Mouse (Mus musculus) liver, adult 2 months (tissue): ENCODE measurements around the gene Haus4. TPM values are rescaled to one million over a fixed set of nuclear protein-coding genes. Genes with fewer than 3 reads are reported as not detected.

ENCODE experiments used
- DNase-seq: peaks from one replicate; pipeline ENCODE4 v3.0.0-alpha.2; 2011; ENCODE audit warnings: low read depth, low spot score; ENCODE audit errors: extremely low read depth
- H3K27ac ChIP-seq: fragments of 200-500 bp; replicated peaks from 2 replicates; pipeline ENCODE4 v1.5.1; 2012; ENCODE audit warnings: low read depth, mild to moderate bottlenecking, control low read depth, inconsistent platforms, low read length; ENCODE audit not compliant: insufficient read depth
- H3K27me3 ChIP-seq: fragments of 200-500 bp; 2 replicates; pipeline ENCODE4 v1.6.1; 2012; ENCODE audit warnings: mild to moderate bottlenecking, moderate library complexity, low read length, inconsistent platforms; ENCODE audit not compliant: control insufficient read depth, insufficient read depth
- H3K36me3 ChIP-seq: fragments of 200-500 bp; 2 replicates; pipeline ENCODE4 v1.6.1; 2012; ENCODE audit warnings: low read length, inconsistent platforms; ENCODE audit not compliant: control insufficient read depth, insufficient read depth
- H3K4me1 ChIP-seq: fragments of 200-500 bp; 2 replicates; pipeline ENCODE4 v1.6.1; 2011; ENCODE audit warnings: low read length; ENCODE audit not compliant: control insufficient read depth, insufficient read depth
- H3K4me3 ChIP-seq: fragments of 200-500 bp; 2 replicates; pipeline ENCODE4 v1.5.1; 2011; ENCODE audit warnings: low read depth, mild to moderate bottlenecking, control low read depth, low read length, moderate library complexity; ENCODE audit not compliant: insufficient read depth
- H3K79me2 ChIP-seq: fragments of 200-500 bp; 2 replicates; pipeline ENCODE4 v1.6.1; 2012; ENCODE audit warnings: inconsistent platforms, mild to moderate bottlenecking, low read length, moderate library complexity; ENCODE audit not compliant: control insufficient read depth, insufficient read depth
- H3K9ac ChIP-seq: fragments of 200-500 bp; 2 replicates; pipeline ENCODE4 v1.6.1; 2012; ENCODE audit warnings: low read depth, mild to moderate bottlenecking, control low read depth, inconsistent platforms, low read length
- CTCF ChIP-seq: fragments of 200-500 bp; IDR thresholded peaks from 2 replicates; pipeline ENCODE4 v1.5.1; 2011; ENCODE audit warnings: low read depth, low read length, control low read depth
- POLR2A ChIP-seq: fragments of 200-500 bp; IDR thresholded peaks from 2 replicates; pipeline ENCODE4 v1.6.1; 2011; ENCODE audit warnings: low read length, control low read depth; ENCODE audit not compliant: insufficient read depth; ENCODE audit errors: extremely low read depth
- WGBS: fragments of 180-500 bp; shearing (Covaris S2); methylation state at CpG from one replicate; pipeline ENCODE4 v1.1.7; 2018; 5-methylcytosine and 5-hydroxymethylcytosine counted together
- polyA plus RNA-seq: library from polyadenylated mRNA; depleted of rRNA; stranded (reverse); fragments of >200 nt; gene quantifications from 2 replicates; pipeline ENCODE4 v1.2.3, GENCODE M21; 2012
- total RNA-seq: library from RNA; depleted of rRNA; stranded (reverse); fragments of >200 nt; gene quantifications from 2 replicates; pipeline ENCODE4 v1.2.3, GENCODE M21; 2014

Gene Haus4
- total and polyA plus RNA-seq, 2 experiments: 10.9 to 13.7 TPM

DNA sequence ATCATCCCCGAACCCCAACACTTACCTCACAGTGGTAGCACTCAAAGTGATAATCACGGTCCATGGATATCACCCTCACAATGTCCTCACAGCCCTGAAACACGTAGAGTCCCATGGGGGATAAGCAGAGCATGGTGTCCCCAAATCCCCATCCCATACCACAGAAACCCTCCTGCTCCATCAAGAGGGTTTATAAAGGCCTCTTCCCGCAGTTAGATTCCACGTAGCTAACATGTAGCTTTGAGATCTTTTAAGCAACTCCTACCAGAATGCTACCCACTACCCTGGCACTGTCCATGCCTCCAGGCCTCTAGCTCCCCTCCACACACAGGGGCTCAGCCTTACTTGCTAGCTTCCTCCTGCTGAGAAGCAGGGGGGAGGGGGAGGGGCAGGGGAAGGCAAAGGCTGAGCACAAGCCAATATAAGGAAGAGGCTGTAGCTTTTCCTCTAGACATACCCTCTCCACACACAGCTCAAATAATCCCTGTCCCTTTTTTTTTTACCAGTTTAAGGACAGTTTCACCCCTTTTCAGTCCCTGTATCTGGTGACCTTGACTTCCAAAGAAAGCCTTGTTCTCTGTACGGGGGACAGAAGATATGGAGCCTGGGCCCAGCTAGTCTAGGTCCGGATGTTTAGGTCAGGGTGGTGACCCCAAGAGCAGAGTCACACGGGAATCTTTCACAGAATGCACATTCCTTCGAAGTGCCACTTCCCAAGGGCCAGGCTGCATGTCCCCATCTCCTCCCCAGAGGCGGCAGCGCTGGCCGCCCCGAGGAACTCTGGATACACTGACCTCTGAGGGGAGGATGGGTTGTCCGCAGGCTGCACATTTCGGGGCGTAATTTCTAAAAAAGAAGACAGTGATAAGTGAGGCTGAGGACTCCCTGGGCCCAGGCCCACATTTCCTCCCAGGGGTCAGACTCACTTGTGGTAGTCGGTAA is 15.3 kb upstream of the Haus4 start:
- Histone ChIP-seq H3K27ac (no peak overlapping the region), H3K9ac (no peak overlapping the region), H3K27me3 (no peaks in the 10 kb centered on the region), H3K4me3 (no peak overlapping the region), H3K79me2 (0 out of 2 replicates have a peak, but pooled peaks cover 4% of the 10 kb centered on the region), H3K4me1 (no peaks in the 10 kb centered on the region), H3K36me3 (peaks cover 10% of the 10 kb centered on the region)
- 68% methylated on average over 17 of the region's 17 CpGs for WGBS
- no peak for DNase-seq
- TF ChIP-seq CTCF (no peak), POLR2A (no peak)

DNA sequence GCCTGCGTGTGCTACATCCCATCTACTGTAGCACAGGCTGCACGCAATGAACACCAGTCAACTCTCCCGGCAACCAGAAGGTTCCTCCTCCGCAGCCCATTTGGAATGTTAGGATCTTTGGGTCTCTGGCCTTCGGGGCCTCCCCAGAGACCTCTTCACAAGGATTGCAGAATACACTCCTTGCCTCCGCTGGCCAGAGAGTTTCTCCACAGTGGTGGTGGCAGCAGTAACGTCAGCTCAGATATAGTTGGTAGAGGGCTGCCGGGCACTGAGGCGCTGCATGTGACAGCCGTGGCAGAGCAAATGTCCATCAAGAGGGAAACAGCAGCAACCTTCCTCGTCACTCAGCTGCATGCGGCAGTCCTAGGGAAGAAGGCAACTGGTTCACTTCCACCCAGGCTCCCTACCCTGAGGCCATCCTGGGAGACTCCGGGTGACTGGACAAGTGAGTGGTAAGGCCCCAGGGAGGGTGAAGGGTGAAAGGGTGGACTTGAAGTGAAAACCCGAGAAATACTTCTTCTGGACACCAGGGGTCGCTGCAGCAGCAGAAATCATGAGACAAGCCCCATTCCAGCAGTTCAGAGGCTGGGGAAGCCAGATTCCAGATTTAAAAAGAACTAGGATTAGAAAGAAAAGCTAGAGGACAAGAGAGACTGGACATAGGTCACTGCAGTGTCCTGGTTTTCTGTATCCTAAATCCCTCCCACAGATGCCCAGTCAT is 14.4 kb upstream of the Haus4 start:
- Histone ChIP-seq H3K27ac (no peak overlapping the region), H3K27me3 (no peaks in the 10 kb centered on the region), H3K4me3 (no peak overlapping the region), H3K4me1 (no peaks in the 10 kb centered on the region), H3K36me3 (peaks cover 10% of the 10 kb centered on the region), H3K79me2 (no peaks in the 10 kb centered on the region), H3K9ac (no peak overlapping the region)
- WGBS: 73% methylated on average over 15 of the region's 15 CpGs
- no peak for TF ChIP-seq POLR2A
- peak; percentile 78 for TF ChIP-seq CTCF
- peak; percentile 57 for DNase-seq

DNA sequence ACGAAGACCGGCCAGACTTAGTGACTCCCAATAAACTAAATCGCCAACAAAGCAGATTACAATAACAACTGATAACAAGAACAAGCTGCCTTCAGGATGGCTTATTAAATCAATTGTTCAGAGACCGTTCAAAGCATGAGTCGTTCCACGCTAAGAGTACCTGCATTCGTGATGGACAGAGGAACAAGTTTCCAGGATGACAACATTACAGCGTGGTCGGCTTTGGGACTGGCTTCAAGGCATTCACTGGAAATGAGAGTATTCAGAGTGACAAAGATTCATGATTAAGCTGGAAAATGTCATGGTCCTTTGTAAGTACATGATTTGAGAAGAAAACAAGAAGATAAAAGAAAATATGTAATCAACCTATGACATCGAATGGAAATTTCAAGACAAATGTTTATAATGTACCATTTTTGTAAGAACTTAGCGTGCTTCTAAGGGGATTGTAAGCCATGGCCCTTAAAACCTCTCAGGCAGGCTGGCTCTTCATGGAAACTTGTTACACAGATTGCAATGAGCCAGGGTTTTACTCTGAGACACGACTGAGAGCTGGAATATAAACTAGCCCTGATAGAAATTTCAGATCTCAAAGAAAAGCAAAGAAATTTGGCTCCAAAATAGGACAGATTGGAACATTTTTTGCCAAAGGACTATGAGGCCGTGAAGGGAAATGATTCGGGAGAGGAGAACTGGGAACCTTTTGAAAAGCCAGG is 6.3 kb upstream of the Haus4 start:
- Histone ChIP-seq H3K9ac (no peak overlapping the region), H3K79me2 (no peaks in the 10 kb centered on the region), H3K4me1 (no peaks in the 10 kb centered on the region), H3K27ac (no peak overlapping the region), H3K27me3 (no peaks in the 10 kb centered on the region), H3K4me3 (no peak overlapping the region), H3K36me3 (no peaks in the 10 kb centered on the region)
- 84% methylated on average over 14 of the region's 14 CpGs for WGBS
- no peak for DNase-seq
- TF ChIP-seq POLR2A: no peak
- no peak for TF ChIP-seq CTCF

DNA sequence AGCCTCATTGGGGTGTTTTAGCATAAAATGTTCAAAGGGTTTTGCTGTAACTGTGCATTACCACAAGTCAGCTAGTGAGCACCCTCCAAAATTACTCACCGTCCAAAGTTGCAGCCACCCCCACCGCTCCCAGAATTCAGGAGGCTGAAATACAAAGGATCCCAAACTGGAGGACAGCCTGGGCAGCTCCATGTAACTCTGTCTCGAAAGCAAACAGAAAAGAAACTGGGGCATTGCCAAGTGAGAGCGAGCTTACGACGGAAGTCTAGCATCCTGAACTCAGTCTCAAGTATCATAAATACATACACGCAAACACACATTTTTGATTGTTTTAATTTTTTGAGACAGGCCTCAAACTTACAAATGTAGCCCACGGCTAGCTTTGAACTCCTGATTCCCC is 2.9 kb upstream of the Haus4 start:
- Histone ChIP-seq H3K36me3 (no peaks in the 10 kb centered on the region), H3K9ac (no peak overlapping the region), H3K27ac (no peak overlapping the region), H3K79me2 (no peaks in the 10 kb centered on the region), H3K4me3 (no peak overlapping the region), H3K27me3 (no peaks in the 10 kb centered on the region), H3K4me1 (peaks cover 2% of the 10 kb centered on the region; the same call in 1 of the 2 replicates)
- no peak for DNase-seq
- 69% methylated on average over 8 of the region's 8 CpGs for WGBS
- TF ChIP-seq POLR2A (no peak), CTCF (no peak)

- H3K27ac ChIP-seq: peak overlapping the region; percentile 66
- H3K79me2 ChIP-seq: no peaks in the 10 kb centered on the region
- DNase-seq: no peak
- H3K27me3 ChIP-seq: no peaks in the 10 kb centered on the region
- peak overlapping the region; percentile 79 for H3K9ac ChIP-seq
- TF ChIP-seq CTCF (no peak), POLR2A (no peak)
- peaks cover 5% of the 10 kb centered on the region; the same call in 1 of the 2 replicates for H3K36me3 ChIP-seq
- peak overlapping the region; percentile 73 for H3K4me3 ChIP-seq
- 4% methylated on average over 21 of the region's 21 CpGs for WGBS
- peaks cover 2% of the 10 kb centered on the region; the same call in 1 of the 2 replicates for H3K4me1 ChIP-seq
Observed at GRCm38 (mm10) chr14:54553454-54553974, 902 bp downstream of the Haus4 start.
